Mouse (Mus musculus) lung, postnatal 4 days (tissue): Measurements from ENCODE around the gene Mrps17.
"Not testable (repeated sequence)": the region's sequence is repeated elsewhere in the genome, so short reads cannot be mapped to it uniquely, and the experiment has no call there.

ENCODE experiments used
- DNase-seq, 2 experiments: peaks; one replicate each; pipeline ENCODE4 v3.0.0; 2021

Mrps17 gene

DNA sequence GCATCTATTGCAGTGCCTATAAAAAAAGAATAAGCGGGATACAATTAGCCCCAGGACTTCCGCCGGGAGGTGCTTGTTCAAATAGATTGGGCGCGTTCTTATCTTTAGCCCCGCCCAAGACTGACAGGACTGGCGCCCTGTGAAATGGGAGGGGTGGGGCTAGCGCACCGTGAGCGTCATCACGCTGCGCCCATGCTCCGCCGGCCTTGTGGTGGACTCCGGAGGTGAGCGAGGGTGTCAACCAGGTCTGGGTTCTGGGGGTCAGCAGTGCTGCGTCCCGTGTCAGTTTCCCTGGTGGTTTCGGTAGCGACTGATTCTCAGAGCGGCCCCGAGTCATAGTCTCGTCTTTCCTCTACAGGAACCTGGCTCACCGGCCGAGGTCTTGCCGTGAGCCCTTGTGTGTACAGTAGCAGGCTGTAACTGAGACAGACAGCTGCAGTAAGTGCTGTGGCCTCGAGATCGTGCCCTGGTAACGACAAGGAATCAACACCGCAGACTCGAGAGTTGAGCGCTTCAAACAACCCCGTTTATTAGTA, at the start of gene Mrps17:
Gene Mrps17, plus strand, starts transcription at position 172 of the 536 bp plus-strand sequence.
- peak; percentile 94 for DNase-seq

DNA sequence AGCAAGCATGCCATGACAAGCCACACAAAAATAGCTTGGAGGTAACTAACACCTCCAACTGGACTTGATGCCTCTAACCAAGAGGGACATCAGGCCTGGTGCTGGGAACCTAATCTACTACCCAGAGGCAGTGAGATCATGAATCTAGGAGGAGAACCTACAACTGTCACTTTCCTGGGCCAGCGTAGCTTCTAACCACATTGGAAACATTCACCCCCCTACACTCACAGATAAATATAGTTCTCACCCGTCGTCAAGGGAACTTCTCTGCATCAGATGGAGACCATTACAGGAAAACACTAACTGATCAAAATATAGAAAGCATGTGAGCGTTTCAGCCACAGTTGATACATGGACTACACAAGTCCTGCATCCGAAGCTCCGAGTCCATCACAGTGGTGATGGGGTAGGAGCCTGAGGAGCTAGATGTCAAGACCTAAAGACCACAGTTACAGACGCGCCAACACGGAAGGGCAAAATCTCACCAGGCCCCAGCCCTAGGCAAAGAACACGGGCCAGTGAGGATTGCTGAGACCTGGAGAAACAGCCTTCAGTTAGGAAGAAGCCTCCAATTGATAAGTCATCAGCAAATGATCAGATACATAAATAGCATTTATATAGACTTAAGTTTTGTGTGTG, 48.9 kb upstream of the Mrps17 start:
- DNase-seq = peak in 1 of 2 experiments; percentile 2

DNA sequence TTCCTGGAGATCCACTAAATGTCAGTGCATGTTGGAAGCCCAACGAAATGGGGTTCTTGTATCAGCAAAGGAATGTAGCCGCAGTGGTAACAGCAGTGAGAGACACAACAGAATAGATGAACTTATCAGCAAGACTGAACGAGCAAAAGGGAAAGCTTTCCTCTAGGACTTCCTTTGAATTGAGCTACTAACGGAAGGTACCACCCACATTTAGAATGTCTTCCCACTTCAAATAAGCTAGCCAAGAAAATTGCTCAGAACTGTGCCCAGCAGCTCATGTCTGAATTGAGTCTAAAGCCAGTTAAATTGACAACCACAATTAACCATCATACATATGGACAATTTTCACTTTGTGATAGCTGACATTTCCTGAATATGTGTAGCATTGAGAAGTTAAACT, 47.4 kb upstream of the Mrps17 start:
- no peak for DNase-seq

DNA sequence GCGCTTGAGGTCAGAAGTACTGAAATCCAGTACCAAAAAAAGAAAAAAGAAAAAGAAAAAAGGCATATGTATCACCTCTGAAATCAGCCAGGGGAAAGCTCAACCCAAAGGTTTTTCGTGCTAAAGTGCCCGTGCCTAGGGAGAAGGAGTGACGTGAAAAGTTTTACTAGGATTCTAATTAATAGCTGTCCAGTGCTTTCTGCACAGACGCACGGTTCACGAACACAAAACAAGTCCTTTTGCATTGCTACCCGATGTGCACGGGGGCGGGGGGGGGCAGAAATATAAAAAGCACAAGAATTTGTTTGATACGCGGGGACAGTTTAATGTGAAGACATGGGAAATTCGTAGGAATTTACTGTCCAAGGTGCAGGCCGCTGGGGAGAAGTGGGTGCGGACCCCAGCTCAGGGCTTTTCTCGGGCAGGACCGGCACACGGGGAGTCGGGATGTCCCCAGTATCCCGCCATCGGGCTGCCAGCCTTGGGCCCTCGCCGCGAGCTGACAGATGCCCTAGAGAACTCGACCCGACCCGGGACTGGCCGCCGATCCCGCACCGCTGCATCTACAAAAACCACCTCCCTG, 45.8 kb upstream of the Mrps17 start:
- no peak for DNase-seq

DNA sequence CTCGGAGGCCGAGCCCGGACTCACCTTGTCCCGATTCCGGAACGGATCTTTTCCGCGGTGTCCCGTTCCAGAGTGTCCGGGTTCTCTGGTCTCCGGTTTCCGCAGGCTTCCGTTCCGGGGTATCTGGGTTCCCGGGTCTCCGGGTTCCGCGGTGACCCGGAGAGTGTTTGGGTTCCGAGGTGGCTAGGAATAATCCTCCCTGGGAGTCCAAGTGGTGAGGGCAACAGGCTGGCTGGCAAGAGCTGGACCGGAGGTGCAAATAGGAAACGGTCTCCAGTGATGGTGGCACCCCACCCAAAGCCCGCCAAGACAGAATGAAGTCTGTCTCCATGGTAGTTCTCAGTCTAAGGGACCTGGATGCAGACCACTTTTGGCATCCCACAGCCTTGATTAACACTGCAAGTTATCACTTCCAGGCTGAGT, 45.2 kb upstream of the Mrps17 start, which contains the start of gene Zfp11:
Gene Zfp11, minus strand, starts transcription at position 64 of the 423 bp plus-strand sequence.
- DNase-seq = peak; percentile 85 to 87

DNA sequence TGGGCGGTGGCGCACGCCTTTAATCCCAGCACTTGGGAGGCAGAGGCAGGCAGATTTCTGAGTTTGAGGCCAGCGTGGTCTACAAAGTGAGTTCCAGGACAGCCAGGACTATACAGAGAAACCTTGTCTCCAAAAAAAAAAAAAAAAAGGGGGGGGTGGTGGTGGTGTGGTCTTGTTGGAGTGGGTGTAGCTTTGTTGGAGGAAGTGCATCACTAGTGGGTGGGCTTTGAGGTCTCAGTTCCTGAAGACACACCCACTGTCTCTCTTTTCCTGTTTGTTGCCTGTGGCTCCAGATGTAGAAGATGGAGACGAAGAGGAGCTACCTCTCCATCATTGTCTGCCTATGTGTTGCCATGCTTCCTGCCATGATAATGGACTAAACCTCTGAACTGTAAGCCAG, 30.2 kb upstream of the Mrps17 start:
- DNase-seq = not testable (repeated sequence)

DNA sequence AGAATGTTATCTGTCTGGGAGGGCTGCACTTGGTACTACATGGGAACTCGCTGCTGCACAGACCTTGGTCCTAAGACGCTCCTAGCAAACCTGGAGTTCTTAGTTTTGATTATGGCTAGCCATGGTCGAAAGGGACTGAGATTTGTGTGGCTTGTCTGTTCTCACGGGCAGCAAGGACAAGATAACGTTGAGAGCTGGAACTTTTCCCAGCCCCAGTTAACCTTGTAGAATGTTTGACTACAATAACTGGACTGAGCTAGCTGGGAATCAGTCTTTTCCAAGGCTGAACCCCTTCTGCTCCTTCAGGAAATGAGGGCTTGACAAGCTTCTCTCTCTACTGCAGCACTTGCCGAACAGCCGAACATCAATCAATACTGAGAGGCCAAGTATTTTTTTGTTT, 27.7 kb upstream of the Mrps17 start:
- DNase-seq = no peak

DNA sequence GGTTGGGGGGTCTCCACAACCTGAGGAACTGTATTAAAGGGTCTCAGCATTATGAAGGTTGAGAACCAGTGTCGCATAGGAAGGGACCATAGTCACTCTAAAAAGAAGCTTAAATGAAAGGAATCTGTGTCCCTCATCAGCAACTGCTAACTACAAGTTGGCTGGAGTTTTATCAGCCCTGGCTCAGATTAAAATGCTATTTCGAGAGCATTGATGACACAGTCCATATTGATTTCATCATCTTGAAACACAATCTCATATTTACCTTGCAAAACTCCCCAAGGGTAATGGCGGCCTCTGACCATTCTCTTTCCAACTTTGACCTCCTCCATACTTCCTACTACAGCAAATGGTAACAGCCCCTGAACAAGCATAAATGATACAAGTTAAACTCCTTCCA, 24.8 kb upstream of the Mrps17 start:
- no peak for DNase-seq

DNA sequence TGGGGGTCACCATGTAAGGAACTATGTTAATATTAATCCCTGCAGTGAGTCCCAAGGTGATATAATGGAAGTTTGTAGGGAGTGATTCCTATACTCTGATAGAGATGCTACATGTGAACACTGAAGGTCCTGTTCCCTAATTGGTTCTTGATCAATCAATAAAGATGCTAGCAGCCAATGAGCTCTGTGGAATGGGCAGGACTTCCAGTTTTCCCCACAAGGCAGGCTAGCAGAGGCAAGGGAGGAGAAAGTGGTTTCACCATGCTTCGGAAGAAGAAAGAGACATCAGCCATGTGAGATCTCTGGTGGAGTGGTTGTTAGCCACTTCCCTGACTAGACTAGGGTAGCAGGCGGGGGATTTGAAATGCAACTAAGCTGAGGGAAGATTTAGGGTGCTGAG, 14.8 kb upstream of the Mrps17 start:
- no peak for DNase-seq

DNA sequence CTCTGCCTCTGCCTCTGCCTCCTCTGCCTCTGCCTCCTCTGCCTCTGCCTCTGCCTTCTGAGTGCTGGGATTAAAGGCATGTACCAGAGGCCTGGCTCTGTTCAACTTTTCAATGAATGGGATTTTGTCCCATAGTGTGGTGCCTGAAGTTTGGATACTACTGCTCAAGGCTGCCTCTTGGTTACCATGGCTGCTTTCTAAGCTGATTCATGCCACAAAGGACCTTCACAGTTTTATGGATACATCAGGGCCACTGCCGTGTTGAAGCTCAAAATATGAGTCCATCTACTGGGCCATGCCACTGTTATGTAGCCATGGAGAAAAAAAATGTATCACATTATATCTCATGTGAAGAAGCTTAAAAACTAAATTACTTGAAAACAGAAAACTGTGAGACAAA, 13.6 kb upstream of the Mrps17 start:
- DNase-seq = no peak

DNA sequence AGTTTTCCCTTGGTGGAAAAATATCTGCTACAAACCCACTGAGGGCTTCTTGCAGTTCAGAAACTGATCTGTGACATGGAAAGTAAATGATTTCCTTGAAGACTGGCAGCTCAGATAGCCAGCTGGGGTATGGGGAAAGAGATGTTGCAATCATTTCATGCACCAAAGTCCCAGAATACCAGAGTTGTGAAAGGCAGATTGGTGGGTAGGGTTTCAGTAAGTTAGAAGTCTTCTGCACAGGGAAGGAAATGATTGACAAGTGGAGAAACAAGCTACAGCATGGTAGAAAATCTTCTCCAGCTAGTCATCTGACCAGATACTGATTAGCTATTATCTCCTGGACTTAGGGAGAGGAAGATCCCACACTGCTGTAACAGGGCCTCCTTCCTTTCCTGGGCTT, 11.9 kb upstream of the Mrps17 start:
- no peak for DNase-seq

DNA sequence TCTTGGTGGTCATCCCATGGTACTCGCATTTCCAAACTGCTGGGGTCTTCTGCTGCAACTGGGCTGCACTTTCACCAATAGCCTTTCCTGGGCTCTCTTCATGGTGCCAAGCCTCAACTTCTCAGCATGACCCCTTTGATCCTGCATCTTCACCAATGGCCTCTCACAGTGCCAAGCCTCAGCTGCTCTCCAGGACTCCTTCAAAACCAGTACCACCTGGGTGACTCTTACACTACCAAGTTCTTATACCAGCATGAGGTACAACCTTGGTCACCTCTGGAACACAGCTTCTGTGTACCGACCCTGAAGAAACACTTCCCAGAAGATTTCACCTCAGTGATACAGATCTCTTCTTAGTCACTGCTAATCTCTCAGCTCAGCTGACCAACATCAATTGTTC, 6.9 kb upstream of the Mrps17 start, which contains the start of gene Sept14:
Gene Sept14, minus strand, starts transcription at position 101 of the 400 bp plus-strand sequence.
- no peak for DNase-seq

DNA sequence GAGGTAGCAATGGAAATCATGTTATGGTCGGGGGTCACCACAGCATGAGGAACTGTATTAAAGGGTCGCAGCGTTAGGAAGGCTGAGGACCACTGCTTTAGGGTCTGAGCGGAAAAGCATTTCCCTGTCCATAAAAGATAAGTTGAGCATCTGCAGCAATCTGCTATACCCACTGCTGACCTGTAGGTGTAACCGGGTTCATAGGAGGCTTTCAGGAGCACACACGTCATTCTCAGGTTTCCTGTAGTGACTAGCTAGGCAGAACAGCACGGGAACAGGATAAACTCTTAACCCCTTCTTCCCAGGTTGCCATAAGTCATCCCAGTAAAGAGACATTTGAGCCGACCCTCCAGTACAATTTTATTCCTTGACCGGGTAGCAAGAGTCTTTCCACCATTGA, 1.7 kb downstream of the Mrps17 start:
- DNase-seq = no peak

DNA sequence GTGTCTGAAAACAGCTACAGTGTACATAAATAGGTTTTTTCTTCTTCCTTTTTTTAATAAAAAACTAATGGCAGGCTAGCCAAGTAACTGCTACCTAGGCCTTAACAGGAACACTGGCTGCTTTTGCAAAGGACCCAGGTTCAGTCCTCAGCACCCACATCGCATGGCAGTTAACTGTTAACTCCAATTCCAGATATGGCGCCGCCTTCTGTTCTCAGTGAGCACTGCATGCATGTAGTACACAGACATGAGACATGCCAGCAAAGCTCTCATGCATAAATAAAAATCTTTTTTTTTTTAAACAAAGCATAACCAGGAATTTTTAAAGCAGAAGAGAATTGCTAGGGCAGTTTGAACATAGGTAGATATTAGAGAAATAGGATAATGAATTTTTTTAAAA, 4.9 kb downstream of the Mrps17 start:
- DNase-seq = no peak

DNA sequence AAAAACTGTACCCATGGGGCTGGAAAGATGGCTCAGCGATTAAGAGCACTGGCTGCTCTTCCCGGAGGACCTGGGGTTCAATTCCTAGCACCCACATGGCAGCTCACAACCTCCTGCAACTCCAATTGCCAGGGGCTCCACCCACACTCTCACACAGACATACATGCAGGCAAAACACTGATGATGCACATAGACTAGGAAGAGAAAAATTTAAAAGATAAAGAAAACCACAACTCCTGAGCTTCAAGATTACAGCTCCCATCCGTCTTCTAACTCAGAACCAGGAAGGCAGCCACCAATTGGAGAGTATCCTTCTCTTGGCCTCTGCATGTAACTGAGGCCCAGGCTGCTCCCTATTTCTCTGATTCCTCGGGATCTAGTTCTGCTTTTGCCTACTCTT, 9.0 kb downstream of the Mrps17 start:
- no peak for DNase-seq

DNA sequence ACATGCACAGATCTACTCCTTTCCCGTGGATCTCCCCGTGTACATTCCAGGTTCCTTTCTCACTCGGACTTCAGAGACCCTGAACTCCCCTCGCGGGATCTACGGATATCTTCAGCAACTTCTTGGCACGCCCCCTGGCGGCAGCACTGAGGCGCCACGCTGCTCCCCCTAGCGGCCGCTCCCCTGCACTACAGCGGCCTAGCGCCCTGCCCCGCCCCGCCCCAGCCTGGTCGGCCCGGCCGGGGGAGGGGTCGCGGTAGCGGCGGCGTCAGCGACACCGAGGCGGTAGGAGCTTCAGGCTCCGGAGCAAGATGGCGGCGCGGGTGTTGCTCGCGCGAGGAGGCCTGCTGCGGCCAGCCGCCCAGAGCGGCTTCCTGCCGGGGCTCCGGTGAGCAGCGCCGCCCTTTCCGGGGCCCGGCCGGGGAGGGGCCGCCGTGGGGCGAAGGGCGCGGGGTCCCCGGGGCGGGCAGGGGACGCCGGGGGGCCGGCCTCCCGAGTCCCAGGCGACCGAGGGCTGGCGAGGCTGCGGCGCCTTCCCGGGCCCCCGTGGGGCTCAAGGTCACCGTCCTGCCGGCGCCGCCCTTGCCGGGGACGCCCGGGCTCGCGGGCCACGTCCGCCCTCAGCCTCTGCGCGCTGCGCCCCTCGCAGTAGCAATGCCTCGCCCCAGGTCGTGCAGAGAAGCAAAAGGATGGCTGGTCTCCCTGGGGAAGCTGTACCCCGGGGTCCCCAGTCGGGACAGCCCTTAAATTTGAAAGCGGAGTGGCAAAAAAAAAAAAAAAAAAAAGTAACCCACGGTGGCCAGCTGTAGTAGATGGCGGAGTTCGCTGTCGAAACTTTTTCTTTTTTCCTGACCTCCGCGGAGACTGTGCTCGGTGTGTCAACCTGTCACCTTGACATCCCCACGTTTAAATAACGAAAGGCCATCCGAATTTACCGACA, 9.8 kb downstream of the Mrps17 start, which contains the start of gene Nipsnap2:
Gene Nipsnap2, plus strand, starts transcription at position 230 of the 940 bp plus-strand sequence.
- DNase-seq = peak; percentile 95 to 96

DNA sequence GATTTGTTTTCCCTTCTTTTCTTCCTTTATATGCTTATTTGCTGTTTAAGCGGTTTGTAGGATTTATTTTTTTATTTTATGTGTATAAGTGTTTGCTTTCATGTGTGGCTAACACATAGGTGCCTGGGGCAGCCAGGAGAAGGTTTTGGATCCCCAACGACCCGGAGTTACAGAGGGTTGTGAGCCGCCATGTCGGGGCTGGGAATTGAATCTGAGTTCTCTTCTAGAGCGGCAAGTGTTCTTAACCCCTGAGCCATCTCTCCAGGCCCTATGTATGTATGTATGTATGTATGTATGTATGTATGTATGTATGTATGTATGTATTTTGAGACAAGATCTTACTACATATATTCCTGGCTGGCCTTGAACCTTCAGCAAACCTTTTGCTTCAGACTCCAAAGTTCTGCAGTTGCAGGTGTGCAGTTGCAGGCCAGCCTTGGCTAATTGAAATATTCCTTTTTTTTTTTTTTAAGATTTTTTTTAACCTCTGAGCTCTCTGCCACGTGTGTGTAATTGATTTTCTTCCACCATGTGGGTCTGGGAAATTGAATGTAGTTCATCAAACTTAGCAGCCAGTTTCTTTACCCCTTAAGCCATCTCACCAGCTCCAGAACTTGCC, 10.6 kb downstream of the Mrps17 start:
- peak in 1 of 2 experiments; percentile 7 for DNase-seq

DNA sequence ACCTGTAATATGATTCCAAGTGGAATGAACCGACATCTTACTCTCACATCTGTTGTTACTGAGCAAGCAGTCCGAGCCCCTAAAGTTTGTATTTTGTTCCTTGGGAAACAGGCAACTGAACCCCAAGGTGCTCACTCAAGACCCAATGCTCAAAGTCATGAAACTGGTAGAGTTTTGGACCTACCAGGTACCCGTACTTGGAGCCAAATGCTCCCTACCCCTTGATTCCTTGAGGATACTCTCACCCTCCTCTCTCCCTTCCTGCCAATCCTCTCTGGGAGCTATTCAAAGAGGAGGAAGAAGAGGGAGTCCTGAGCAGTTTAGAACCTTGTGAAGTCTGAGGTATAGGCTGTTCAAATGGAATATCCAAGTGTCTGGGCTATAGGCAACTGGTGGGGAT, 11.5 kb downstream of the Mrps17 start:
- DNase-seq = no peak

DNA sequence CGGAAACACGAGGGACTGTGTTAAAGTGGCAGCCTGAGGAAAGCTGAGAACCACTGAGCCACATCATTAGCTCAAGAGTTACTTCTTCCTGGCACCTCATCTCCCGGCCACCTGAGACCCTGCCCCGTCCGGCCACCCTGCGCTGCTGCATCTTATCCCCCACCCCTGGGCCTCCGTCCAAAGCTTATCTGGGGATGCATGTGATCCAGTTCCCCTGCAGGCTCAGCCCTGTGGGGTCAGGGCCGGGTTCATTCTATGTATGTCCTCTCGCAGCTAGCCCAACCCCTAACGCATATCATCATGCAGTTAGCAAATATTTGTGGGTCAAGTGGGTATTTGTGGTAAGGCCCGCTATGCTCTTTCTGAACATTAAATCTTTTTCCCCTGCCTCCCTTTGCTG, 14.0 kb downstream of the Mrps17 start:
- DNase-seq = peak; percentile 8 to 27

DNA sequence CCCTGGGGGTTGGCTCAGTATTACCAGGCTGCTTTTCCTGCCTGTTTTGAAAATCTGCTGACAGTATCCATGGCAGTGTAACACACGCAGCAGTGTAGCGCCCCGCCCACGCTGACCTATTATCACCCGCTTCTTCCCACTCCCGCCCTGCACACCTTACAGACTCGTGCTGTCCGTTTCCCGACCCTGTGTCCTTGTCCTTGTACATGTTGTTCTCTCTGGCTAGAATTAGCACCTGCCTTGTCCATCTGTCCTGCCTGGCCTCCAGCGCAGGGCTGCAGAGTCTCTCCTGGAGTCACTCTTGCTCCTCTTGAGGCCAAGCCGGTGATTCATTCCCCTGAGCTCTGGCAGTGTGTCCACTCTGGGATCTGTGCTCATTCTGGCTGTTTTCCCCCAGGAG, 15.0 kb downstream of the Mrps17 start:
- DNase-seq = no peak

DNA sequence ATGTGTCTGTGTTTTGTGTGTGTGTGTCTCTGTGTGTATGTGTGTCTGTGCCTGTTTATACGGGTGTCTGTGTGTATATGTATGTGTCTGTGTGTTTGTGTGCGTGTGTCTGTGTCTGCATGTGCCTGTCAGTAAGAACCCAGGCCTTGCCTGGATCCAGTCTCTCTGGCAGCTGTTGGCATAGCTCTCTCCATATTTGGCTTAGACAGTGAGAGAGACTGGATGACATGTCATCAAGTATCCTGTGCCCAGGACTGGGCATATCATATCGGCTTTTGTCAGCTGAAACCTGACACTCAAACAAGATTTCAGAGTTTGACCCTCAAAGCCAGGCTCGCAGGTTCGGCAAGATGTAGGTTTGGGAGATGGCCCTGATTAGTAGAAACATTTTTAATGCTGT, 15.7 kb downstream of the Mrps17 start:
- no peak for DNase-seq

DNA sequence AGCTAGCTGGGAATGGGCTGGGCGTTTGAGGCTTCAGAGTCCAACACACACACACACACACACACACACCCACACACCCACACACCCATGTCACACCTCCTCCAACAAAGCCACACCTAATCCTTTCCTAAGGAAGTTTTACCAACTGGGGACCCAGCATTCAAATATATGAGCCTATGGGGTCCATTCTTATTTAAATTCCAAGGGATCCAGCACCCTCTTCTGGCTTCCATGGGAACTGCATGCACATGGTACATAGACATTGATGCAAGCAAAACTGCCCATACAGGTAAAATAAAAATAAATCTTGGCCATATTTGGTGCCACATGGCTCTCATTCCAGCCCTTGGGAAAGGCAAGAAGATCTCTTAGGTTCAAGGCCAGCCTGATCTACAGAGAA, 25.7 kb downstream of the Mrps17 start:
- DNase-seq = peak in 1 of 2 experiments; percentile 33
